Mouse (Mus musculus) embryonic facial prominence, embryonic 10.5 days (tissue): Measurements from ENCODE around the gene Myoz2. TPM values are rescaled to one million over a fixed set of nuclear protein-coding genes. Genes with fewer than 3 reads are reported as not detected.

Experiments
- microRNA-seq: library from miRNA; unstranded; fragments of <30 nt; microRNA quantifications from one replicate; pipeline ENCODE4, GENCODE M21; 2017
- polyA plus RNA-seq: library from polyadenylated mRNA; unstranded; fragments of >200 nt; fragmentation: Nextera tagmentation; extraction: Ambion mirVana; gene quantifications from 2 replicates; pipeline ENCODE4 v1.2.1, GENCODE M21; 2016

Myoz2 gene
- polyA plus RNA-seq, 1 experiment from 2014 or later = not detected

Small RNA genes within 50 kb of the gene (microRNA-seq; reads per million reads assigned to microRNA genes)
- gene Gm22066 = not detected

Other genes starting within 250 kb of the Myoz2 start
- not detected in 2 replicates for gene Fabp2, start 139.9 kb downstream of the Myoz2 start, polyA plus RNA-seq
- not detected in 2 replicates for gene Gm10959, start 115.7 kb downstream of the Myoz2 start, polyA plus RNA-seq
- gene 1810037I17Rik, start 110.8 kb downstream of the Myoz2 start, polyA plus RNA-seq = 73.8 and 78.3 TPM in 2 replicates
- 5.9 and 7.5 TPM in 2 replicates for gene Usp53, start 50.5 kb downstream of the Myoz2 start, polyA plus RNA-seq
- 4.9 TPM in 2 replicates for gene Synpo2, start 201.1 kb upstream of the Myoz2 start, polyA plus RNA-seq
- gene Sec24d, start 232.4 kb upstream of the Myoz2 start, polyA plus RNA-seq = 24.4 and 26.9 TPM in 2 replicates